24 mouse cellular contexts compared by ENCODE assay signal in genomic region chr1:95445541-95445940, GRCm38 (mm10).
DNase-seq lines count a peak whose midpoint lies in the region; ATAC-seq and TF ChIP-seq lines count a peak whose summit lies in the region.
"Had no signal": no experiment of that assay in that cellular context is flagged by ENCODE, and none has a peak within 500 bp of the region (broad histone marks: within the 10 kb centered on the region; RNA-seq: fewer than 3 reads in every experiment).

No protein-coding gene starts in this region.

- no peak for ATAC-seq in heart, embryonic 11.5 days (replicated peaks; ENCODE audit: insufficient number of reproducible peaks, low FRiP score, low TSS enrichment)
- ATAC-seq: activated CD4-positive, CD25-positive, alpha-beta regulatory T cell, adult 4 months; CD4-positive, CD25-positive, alpha-beta regulatory T cell, adult 4 months; forebrain, embryonic 13.5 days; forebrain, embryonic 15.5 days; Patski had no signal

- no peaks in the 10 kb centered on the region for H3K9me3 ChIP-seq in heart, embryonic 11.5 days (replicated peaks; ENCODE audit: control insufficient read depth, low read length)
- H3K9me3 ChIP-seq: embryonic facial prominence, embryonic 10.5 days; embryonic facial prominence, embryonic 12.5 days; forebrain, embryonic 13.5 days; forebrain, embryonic 15.5 days; G1E had no signal

- H3K4me3 ChIP-seq in heart, embryonic 11.5 days (ENCODE audit: low read depth, low read length) = no peak overlapping the region
- no peak overlapping the region for H3K4me3 ChIP-seq in olfactory bulb, adult 2 months (ENCODE audit: insufficient read depth, low read depth, low read length)
- H3K4me3 ChIP-seq: embryonic facial prominence, embryonic 10.5 days; embryonic facial prominence, embryonic 12.5 days; forebrain, embryonic 13.5 days; forebrain, embryonic 15.5 days had no signal

- no peak for TF ChIP-seq POLR2A in olfactory bulb, adult 2 months (IDR thresholded peaks at IDR 0.05; ENCODE audit: insufficient read depth, low read depth, low read length)

- no peaks in the 10 kb centered on the region for H3K36me3 ChIP-seq in heart, embryonic 11.5 days (ENCODE audit: control insufficient read depth, insufficient read depth, low read length)
- H3K36me3 ChIP-seq: embryonic facial prominence, embryonic 10.5 days; embryonic facial prominence, embryonic 12.5 days; forebrain, embryonic 15.5 days; G1E had no signal

- peak; percentile 92 for DNase-seq in heart, adult 11 months
- DNase-seq in lung, postnatal 36 days = peak; percentile 6
- no peak for DNase-seq in lung, postnatal 25 days (ENCODE audit: low spot score)
- DNase-seq in layer of hippocampus, adult 8-10 months (ENCODE audit: low spot score in 2 of 2) = no peak
- DNase-seq: adrenal gland, adult 8-10 months; adrenal gland, postnatal 14 days; adrenal gland, postnatal 36 days; B cell, adult 2 months; cerebellum, adult 11-12 months; cerebellum, adult 2 months; cerebellum, adult 9-10 months; cerebellum, postnatal 10 days; cerebellum, postnatal 25 days had no signal

- no peaks in the 10 kb centered on the region for H3K27me3 ChIP-seq in heart, embryonic 11.5 days (ENCODE audit: control insufficient read depth, insufficient read depth, low read length)
- H3K27me3 ChIP-seq: CH12.LX; embryonic facial prominence, embryonic 12.5 days; forebrain, embryonic 13.5 days; forebrain, embryonic 15.5 days; Patski had no signal

- no peak overlapping the region for H3K4me2 ChIP-seq in heart, embryonic 11.5 days
- H3K4me2 ChIP-seq: embryonic facial prominence, embryonic 12.5 days; forebrain, embryonic 13.5 days; forebrain, embryonic 15.5 days had no signal

- WGBS in heart, embryonic 11.5 days (ENCODE audit: insufficient replicate concordance) = 76% methylated on average over 3 of the region's 3 CpGs
- WGBS in olfactory bulb, adult 2 months = 49% methylated on average over 3 of the region's 3 CpGs

- no peak overlapping the region for H3K9ac ChIP-seq in heart, embryonic 11.5 days (ENCODE audit: low read depth, low read length)
- H3K9ac ChIP-seq: embryonic facial prominence, embryonic 12.5 days; forebrain, embryonic 13.5 days; forebrain, embryonic 15.5 days had no signal

- no peaks in the 10 kb centered on the region for H3K4me1 ChIP-seq in heart, embryonic 11.5 days (ENCODE audit: control insufficient read depth, insufficient read depth, low read length)
- 0 out of 2 replicates have a peak, but pooled peaks cover 2% of the 10 kb centered on the region for H3K4me1 ChIP-seq in olfactory bulb, adult 2 months (ENCODE audit: control insufficient read depth, insufficient read depth, low read length)
- H3K4me1 ChIP-seq: embryonic facial prominence, embryonic 10.5 days; embryonic facial prominence, embryonic 12.5 days; forebrain, embryonic 15.5 days had no signal

- no peak for TF ChIP-seq CTCF in olfactory bulb, adult 2 months (IDR thresholded peaks at IDR 0.05; ENCODE audit: insufficient read depth, low read depth, low read length)

- no peak overlapping the region for H3K27ac ChIP-seq in heart, embryonic 11.5 days (ENCODE audit: low read depth, low read length)
- peak overlapping the region; percentile 32 for H3K27ac ChIP-seq in olfactory bulb, adult 2 months (ENCODE audit: insufficient read depth, low read depth, low read length)
- H3K27ac ChIP-seq: embryonic facial prominence, embryonic 10.5 days; embryonic facial prominence, embryonic 12.5 days; forebrain, embryonic 13.5 days; forebrain, embryonic 15.5 days had no signal

Comparison
In these comparisons a context has a peak if more than half of its experiments do, and no peak if none do; other contexts are left out.
1. DNase-seq: peak in heart, adult 11 months (single experiment) and lung, postnatal 36 days (single experiment); none in lung, postnatal 25 days (single experiment) and layer of hippocampus, adult 8-10 months (0 of 2).